Mouse (Mus musculus) forebrain, embryonic 12.5 days (tissue): ENCODE measurements around the gene Spata45. TPM values are rescaled to one million over a fixed set of nuclear protein-coding genes. Genes with fewer than 3 reads are reported as not detected.

Experiments used
- ATAC-seq: fragments of 200-750 bp; cut with Nextera tagmentation; 2 replicates; pipeline ENCODE4 v1.8.0; 2017; ENCODE audit warnings: moderate TSS enrichment; ENCODE audit not compliant: low FRiP score
- H3K27ac ChIP-seq: fragments of 300-500 bp; sonication (generic); 2 replicates; pipeline ENCODE4 v1.5.1; 2016; ENCODE audit warnings: mild to moderate bottlenecking
- H3K27me3 ChIP-seq: fragments of 300-500 bp; sonication (generic); 2 replicates; pipeline ENCODE4 v1.6.1; 2016; ENCODE audit warnings: mild to moderate bottlenecking
- H3K36me3 ChIP-seq: fragments of 300-500 bp; sonication (generic); replicated peaks from 2 replicates; pipeline ENCODE4 v1.6.1; 2016; ENCODE audit warnings: mild to moderate bottlenecking
- H3K4me1 ChIP-seq: fragments of 300-500 bp; sonication (generic); 2 replicates; pipeline ENCODE4 v1.6.1; 2016
- H3K4me2 ChIP-seq: fragments of 300-500 bp; sonication (generic); 2 replicates; pipeline ENCODE4 v1.6.1; 2016; ENCODE audit warnings: mild to moderate bottlenecking, moderate library complexity
- H3K4me3 ChIP-seq: fragments of 300-500 bp; sonication (generic); replicated peaks from 2 replicates; pipeline ENCODE4 v1.5.1; 2016; ENCODE audit warnings: mild to moderate bottlenecking
- H3K9ac ChIP-seq: fragments of 300-500 bp; sonication (generic); 2 replicates; pipeline ENCODE4 v1.6.1; 2016; ENCODE audit warnings: mild to moderate bottlenecking
- H3K9me3 ChIP-seq: fragments of 300-500 bp; sonication (generic); 2 replicates; pipeline ENCODE4 v1.6.1; 2016
- WGBS: fragments of 180-500 bp; shearing (Covaris S2); methylation state at CpG from one replicate; pipeline ENCODE4 v1.1.7; 2016; 5-methylcytosine and 5-hydroxymethylcytosine counted together
- polyA plus RNA-seq: library from polyadenylated mRNA; unstranded; fragments of >200 nt; fragmentation: Nextera tagmentation; extraction: Ambion mirVana; gene quantifications from 2 replicates; pipeline ENCODE4 v1.2.1, GENCODE M21; 2016

The Spata45 gene
- polyA plus RNA-seq, 1 experiment from 2014 or later: not detected

DNA sequence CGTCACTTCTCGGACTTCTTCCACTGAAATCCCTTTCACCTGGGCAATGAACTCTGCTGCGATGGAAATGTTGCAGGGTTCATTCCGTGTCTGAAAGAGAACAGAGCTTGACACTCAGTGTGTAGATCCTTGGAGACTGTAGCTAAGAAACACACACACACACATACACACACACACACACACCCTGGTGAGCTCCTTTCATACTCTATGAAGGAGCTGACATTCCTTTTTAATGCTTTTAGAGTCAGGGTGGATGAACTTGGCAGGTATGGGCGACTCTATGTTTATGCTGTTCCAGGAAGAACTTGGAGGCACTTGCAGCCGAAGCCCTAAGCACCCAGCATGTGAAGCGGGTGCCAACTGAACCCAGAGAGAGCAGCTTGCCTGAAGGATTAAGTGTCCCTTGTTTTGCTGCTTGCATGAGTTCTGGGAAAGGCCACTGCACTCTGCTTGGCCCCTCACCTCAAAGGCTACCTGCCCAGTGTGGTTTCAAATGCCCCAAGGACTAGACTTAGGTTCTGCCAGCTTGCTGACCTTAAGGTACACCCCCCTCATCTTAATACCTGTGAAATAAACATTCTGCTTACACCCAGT is 9.9 kb downstream of the Spata45 start:
- no peak for ATAC-seq
- Histone ChIP-seq H3K4me1 (no peaks in the 10 kb centered on the region), H3K27ac (no peak overlapping the region), H3K36me3 (no peaks in the 10 kb centered on the region), H3K9ac (no peak overlapping the region), H3K4me3 (no peak overlapping the region), H3K9me3 (no peaks in the 10 kb centered on the region), H3K27me3 (no peaks in the 10 kb centered on the region), H3K4me2 (no peak overlapping the region)
- WGBS: 68% methylated on average over 7 of the region's 7 CpGs

DNA sequence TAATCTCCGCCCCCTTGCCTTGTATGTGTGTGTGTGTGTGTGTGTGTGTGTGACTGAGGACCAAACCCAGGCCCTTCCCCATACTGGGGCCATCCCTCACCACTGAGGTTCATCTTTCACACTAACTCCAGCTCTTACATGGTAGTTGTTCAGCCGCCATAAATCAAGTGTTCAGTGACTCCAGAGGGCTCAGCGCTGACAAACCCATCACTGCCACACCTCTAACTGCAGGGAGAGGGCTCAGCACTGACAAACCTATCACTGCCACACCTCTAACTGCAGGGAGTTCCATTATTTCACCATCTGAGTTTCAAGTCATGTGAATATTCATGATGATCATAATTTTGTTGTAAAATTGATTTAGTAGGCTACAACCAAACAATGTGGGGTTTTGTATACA is 17.1 kb downstream of the Spata45 start:
- Histone ChIP-seq H3K27me3 (no peaks in the 10 kb centered on the region), H3K9ac (no peak overlapping the region), H3K27ac (no peak overlapping the region), H3K36me3 (no peaks in the 10 kb centered on the region), H3K9me3 (no peaks in the 10 kb centered on the region), H3K4me1 (no peaks in the 10 kb centered on the region), H3K4me3 (no peak overlapping the region), H3K4me2 (no peak overlapping the region)
- 88% methylated on average over 3 of the region's 3 CpGs for WGBS
- no peak for ATAC-seq

- no peaks in the 10 kb centered on the region for H3K27me3 ChIP-seq
- no peak overlapping the region for H3K4me3 ChIP-seq
- no peak overlapping the region for H3K4me2 ChIP-seq
- no peaks in the 10 kb centered on the region for H3K36me3 ChIP-seq
- ATAC-seq: no peak
- 70% methylated on average over 8 of the region's 8 CpGs for WGBS
- H3K9me3 ChIP-seq: no peaks in the 10 kb centered on the region
- no peak overlapping the region for H3K9ac ChIP-seq
- H3K4me1 ChIP-seq: no peaks in the 10 kb centered on the region
- no peak overlapping the region for H3K27ac ChIP-seq
Measured at GRCm38 (mm10) chr1:191054870-191055532, 18.6 kb downstream of the Spata45 start.

DNA sequence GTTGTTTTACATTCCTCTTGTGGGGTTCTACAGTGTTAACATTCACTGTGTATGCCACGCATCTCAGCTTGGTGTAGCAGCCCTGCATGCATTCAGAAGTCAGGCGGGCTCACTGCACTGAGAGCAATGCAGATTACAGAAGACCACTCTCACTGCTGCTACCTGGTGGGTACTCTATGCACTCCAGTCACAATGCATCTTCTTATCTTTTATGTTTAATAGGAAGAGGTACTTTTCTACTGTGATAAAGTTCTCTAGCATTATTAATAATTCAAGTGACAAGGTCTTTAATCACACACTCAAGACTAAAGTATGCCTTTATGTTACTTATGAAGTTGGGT is 19.1 kb downstream of the Spata45 start:
- no peak for ATAC-seq
- H3K9ac ChIP-seq: no peak overlapping the region
- WGBS: 68% methylated on average over 2 of the region's 2 CpGs
- H3K9me3 ChIP-seq: no peaks in the 10 kb centered on the region
- H3K27ac ChIP-seq: no peak overlapping the region
- H3K4me3 ChIP-seq: no peak overlapping the region
- H3K4me2 ChIP-seq: no peak overlapping the region
- no peaks in the 10 kb centered on the region for H3K27me3 ChIP-seq
- no peaks in the 10 kb centered on the region for H3K4me1 ChIP-seq
- no peaks in the 10 kb centered on the region for H3K36me3 ChIP-seq

DNA sequence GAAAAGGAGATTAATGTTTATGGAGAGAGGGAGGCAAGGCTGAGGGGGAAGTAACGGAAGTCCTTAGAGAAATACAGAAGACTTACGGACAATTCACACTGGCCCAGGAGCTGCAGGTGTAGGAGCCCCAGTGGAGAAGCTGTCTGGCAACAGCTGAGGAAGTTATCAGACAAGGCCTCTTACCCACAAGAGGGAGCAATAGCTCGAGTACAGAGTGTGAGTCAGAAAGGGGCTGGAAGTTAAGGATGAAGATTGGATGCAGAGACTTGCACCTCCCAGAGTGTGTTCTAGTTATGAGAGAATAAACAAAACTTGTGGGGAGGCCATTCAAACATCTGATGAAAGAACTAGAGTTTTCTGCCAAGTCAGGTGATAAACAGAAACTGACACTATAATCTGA is 21.0 kb downstream of the Spata45 start:
- Histone ChIP-seq H3K27ac (no peak overlapping the region), H3K4me3 (no peak overlapping the region), H3K36me3 (no peaks in the 10 kb centered on the region), H3K9me3 (no peaks in the 10 kb centered on the region), H3K4me1 (peaks cover 7% of the 10 kb centered on the region), H3K27me3 (0 out of 2 replicates have a peak, but pooled peaks cover 8% of the 10 kb centered on the region), H3K4me2 (no peak overlapping the region), H3K9ac (no peak overlapping the region)
- 68% methylated on average over 3 of the region's 3 CpGs for WGBS
- ATAC-seq: no peak

DNA sequence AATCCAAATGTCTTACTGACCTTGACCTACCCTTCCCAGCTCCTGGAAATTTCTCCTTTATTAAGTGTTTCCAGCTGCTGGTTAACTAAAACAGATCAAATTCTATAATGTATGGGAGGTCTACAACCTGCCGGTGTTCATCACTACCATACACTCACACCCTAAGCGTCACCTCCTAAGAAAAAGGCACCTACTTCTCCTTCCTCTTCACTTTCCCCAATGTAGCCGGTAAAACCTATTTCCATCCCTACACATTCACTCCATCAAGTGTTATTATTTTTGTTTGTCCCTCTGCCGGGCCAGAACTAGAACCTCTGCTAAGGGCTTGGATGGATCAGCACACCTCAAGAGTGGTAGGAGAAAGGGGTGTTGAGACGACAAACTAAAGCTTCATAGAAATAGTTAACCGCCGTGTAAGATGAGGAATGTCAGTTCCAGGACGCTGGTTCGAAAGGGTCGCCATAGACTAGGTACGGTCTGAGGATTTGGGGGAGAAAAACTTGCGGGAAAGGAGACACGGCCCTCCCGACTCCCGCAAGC is 25.9 kb downstream of the Spata45 start:
- WGBS: 7% methylated on average over 15 of the region's 15 CpGs
- Histone ChIP-seq H3K4me3 (peak overlapping the region; percentile 81), H3K36me3 (peaks cover 18% of the 10 kb centered on the region), H3K9ac (peak overlapping the region; percentile 76), H3K27me3 (0 out of 2 replicates have a peak, but pooled peaks cover 8% of the 10 kb centered on the region), H3K9me3 (no peaks in the 10 kb centered on the region), H3K4me1 (peaks cover 23% of the 10 kb centered on the region), H3K27ac (no peak overlapping the region; the same call in 1 of the 2 replicates), H3K4me2 (peak overlapping the region; percentile 73)
- ATAC-seq: no peak

DNA sequence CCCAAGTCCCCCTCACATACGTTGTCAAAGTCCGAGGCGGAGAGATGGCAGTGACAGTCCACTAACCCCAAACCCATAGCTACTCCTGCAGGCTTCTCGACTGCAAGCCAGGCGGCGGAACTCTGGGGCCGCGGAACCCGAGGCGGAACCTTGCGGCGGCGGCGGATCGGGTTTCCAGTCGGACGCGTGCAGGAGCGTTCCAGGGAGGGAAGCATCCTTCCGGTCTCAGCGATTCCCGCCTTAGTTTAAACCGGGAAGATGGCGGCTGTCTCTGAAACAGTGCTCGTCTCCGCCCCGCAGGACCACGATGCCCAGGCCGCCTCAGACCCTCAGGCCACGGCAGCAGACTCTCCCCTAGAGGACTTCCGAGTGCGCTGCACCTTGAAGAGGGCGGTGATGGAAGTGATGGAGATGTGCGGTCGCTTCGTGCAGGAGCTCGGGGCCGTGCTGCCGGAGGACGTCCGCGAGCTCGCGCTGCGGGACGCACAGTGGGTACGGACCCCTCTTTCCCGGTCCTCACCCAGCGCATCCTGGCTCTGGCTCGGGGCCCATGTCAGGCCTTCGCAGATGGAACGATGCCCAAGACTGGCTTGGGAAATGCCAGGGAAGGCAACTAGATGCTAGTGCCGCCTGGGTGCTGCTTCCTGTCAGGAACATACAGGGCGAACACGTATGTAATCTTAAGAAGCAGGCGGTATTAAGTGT is 26.5 kb downstream of the Spata45 start, which contains the start of the genes Tatdn3 and Nsl1:
Gene Tatdn3, minus strand, starts transcription at position 152 of the 705 bp plus-strand sequence.
Gene Nsl1, plus strand, starts transcription at position 232 of the 705 bp plus-strand sequence.
- Histone ChIP-seq H3K36me3 (peaks cover 23% of the 10 kb centered on the region), H3K9ac (peak within 1 kb of the TSS; percentile 76), H3K9me3 (no peaks in the 10 kb centered on the region), H3K4me3 (peak within 1 kb of the TSS; percentile 81), H3K4me1 (peaks cover 23% of the 10 kb centered on the region), H3K27me3 (0 out of 2 replicates have a peak, but pooled peaks cover 8% of the 10 kb centered on the region), H3K27ac (peak within 1 kb of the TSS; percentile 67), H3K4me2 (peak within 1 kb of the TSS; percentile 73)
- ATAC-seq: peak; percentile 96
- under 1% methylated on average over 56 of the region's 56 CpGs for WGBS

GRCm38 (mm10) chr1:191063700-191064099 is 27.3 kb downstream of the Spata45 start:
- peaks cover 23% of the 10 kb centered on the region for H3K4me1 ChIP-seq
- H3K9me3 ChIP-seq: no peaks in the 10 kb centered on the region
- H3K9ac ChIP-seq: peak overlapping the region; percentile 76
- H3K4me3 ChIP-seq: peak overlapping the region; percentile 81
- no peak for ATAC-seq
- 59% methylated on average over 9 of the region's 9 CpGs for WGBS
- H3K36me3 ChIP-seq: peaks cover 30% of the 10 kb centered on the region
- 0 out of 2 replicates have a peak, but pooled peaks cover 8% of the 10 kb centered on the region for H3K27me3 ChIP-seq
- H3K27ac ChIP-seq: no peak overlapping the region
- H3K4me2 ChIP-seq: peak overlapping the region; percentile 73

GRCm38 (mm10) chr1:191064535-191064934 is 28.1 kb downstream of the Spata45 start:
- WGBS: 85% methylated on average over 2 of the region's 2 CpGs
- no peak overlapping the region for H3K9ac ChIP-seq
- peaks cover 37% of the 10 kb centered on the region for H3K36me3 ChIP-seq
- no peak for ATAC-seq
- no peak overlapping the region for H3K4me3 ChIP-seq
- H3K4me1 ChIP-seq: peaks cover 23% of the 10 kb centered on the region
- no peaks in the 10 kb centered on the region for H3K9me3 ChIP-seq
- H3K27me3 ChIP-seq: 0 out of 2 replicates have a peak, but pooled peaks cover 8% of the 10 kb centered on the region
- no peak overlapping the region; the same call in 1 of the 2 replicates for H3K4me2 ChIP-seq
- H3K27ac ChIP-seq: no peak overlapping the region

GRCm38 (mm10) chr1:191065188-191065587 is 28.7 kb downstream of the Spata45 start:
- no peak for ATAC-seq
- Histone ChIP-seq H3K4me1 (peaks cover 23% of the 10 kb centered on the region), H3K9me3 (no peaks in the 10 kb centered on the region), H3K4me2 (no peak overlapping the region), H3K36me3 (peaks cover 44% of the 10 kb centered on the region), H3K9ac (no peak overlapping the region), H3K27me3 (0 out of 2 replicates have a peak, but pooled peaks cover 8% of the 10 kb centered on the region), H3K27ac (no peak overlapping the region), H3K4me3 (no peak overlapping the region)
- WGBS: 84% methylated on average over 4 of the region's 4 CpGs

- Histone ChIP-seq H3K27me3 (no peaks in the 10 kb centered on the region), H3K9me3 (no peaks in the 10 kb centered on the region), H3K36me3 (peaks cover 73% of the 10 kb centered on the region), H3K4me1 (peaks cover 13% of the 10 kb centered on the region), H3K9ac (no peak overlapping the region), H3K27ac (no peak overlapping the region), H3K4me2 (no peak overlapping the region), H3K4me3 (no peak overlapping the region)
- no peak for ATAC-seq
- 80% methylated on average over 5 of the region's 5 CpGs for WGBS
Measured at GRCm38 (mm10) chr1:191068377-191068776, 31.9 kb downstream of the Spata45 start.

DNA sequence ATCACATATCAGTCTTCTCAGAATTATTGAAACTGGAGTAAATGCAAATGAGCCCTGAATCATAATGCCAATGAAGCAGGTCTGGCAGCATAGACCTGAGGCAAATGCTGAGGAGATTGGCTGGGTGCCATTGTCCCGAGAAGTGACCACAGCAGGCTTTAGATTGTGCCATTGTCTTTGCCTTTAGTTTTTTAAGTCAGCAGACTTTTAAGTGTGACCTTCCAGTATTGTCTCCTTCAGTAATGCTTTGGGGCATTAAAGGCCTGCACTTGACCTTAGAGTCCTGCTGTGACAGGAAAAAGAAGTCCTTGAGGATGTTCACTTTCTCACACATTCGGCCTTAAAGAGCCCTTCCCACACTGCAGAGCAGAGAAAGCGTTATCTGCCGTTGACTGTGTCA is 33.8 kb downstream of the Spata45 start:
- Histone ChIP-seq H3K36me3 (peaks cover 86% of the 10 kb centered on the region), H3K9ac (no peak overlapping the region), H3K27me3 (no peaks in the 10 kb centered on the region), H3K4me3 (no peak overlapping the region), H3K27ac (no peak overlapping the region), H3K4me1 (0 out of 2 replicates have a peak, but pooled peaks cover 1% of the 10 kb centered on the region), H3K4me2 (no peak overlapping the region), H3K9me3 (no peaks in the 10 kb centered on the region)
- WGBS: 82% methylated on average over 4 of the region's 4 CpGs
- no peak for ATAC-seq
